7 mouse cellular contexts compared by ENCODE assay signal in genomic region chr11:116592428-116592827, GRCm38 (mm10). TPM values are rescaled to one million over a fixed set of nuclear protein-coding genes. Genes with fewer than 3 reads are reported as not detected.
DNase-seq lines count a peak whose midpoint lies in the region; ATAC-seq lines count a peak whose summit lies in the region.

No protein-coding gene starts in this region.

- no peaks in the 10 kb centered on the region for H3K9me3 ChIP-seq in embryonic facial prominence, embryonic 11.5 days (replicated peaks; ENCODE audit: control insufficient read depth, low read length)
- H3K9me3 ChIP-seq in limb, embryonic 10.5 days (replicated peaks) = no peaks in the 10 kb centered on the region
- no peaks in the 10 kb centered on the region for H3K9me3 ChIP-seq in midbrain, embryonic 14.5 days (ENCODE audit: control insufficient read depth, low read length)

- H3K27ac ChIP-seq in embryonic facial prominence, embryonic 11.5 days (replicated peaks; ENCODE audit: low read depth, low read length) = no peak overlapping the region
- peak overlapping the region; percentile 80 for H3K27ac ChIP-seq in limb, embryonic 10.5 days
- H3K27ac ChIP-seq in midbrain, embryonic 14.5 days (replicated peaks; ENCODE audit: low read depth, low read length) = peak overlapping the region; percentile 62

- no peak overlapping the region for H3K4me3 ChIP-seq in embryonic facial prominence, embryonic 11.5 days (ENCODE audit: low read depth, low read length)
- no peak overlapping the region for H3K4me3 ChIP-seq in limb, embryonic 10.5 days
- H3K4me3 ChIP-seq in midbrain, embryonic 14.5 days (replicated peaks; ENCODE audit: low read depth, low read length) = no peak overlapping the region

- no peaks in the 10 kb centered on the region for H3K36me3 ChIP-seq in embryonic facial prominence, embryonic 11.5 days (replicated peaks; ENCODE audit: control insufficient read depth, insufficient read depth, low read depth, low read length)
- H3K36me3 ChIP-seq in limb, embryonic 10.5 days = no peaks in the 10 kb centered on the region
- H3K36me3 ChIP-seq in midbrain, embryonic 14.5 days (ENCODE audit: control insufficient read depth, insufficient read depth, low read length) = no peaks in the 10 kb centered on the region

- H3K9ac ChIP-seq in embryonic facial prominence, embryonic 11.5 days (replicated peaks; ENCODE audit: low read length) = no peak overlapping the region; the same call in 1 of the 2 replicates
- no peak overlapping the region; the same call in 1 of the 2 replicates for H3K9ac ChIP-seq in midbrain, embryonic 14.5 days (replicated peaks; ENCODE audit: low read length)

- peak; percentile 54; the same call in 1 of the 2 replicates for ATAC-seq in embryonic facial prominence, embryonic 11.5 days (replicated peaks; ENCODE audit: insufficient number of reproducible peaks, low FRiP score, low TSS enrichment, low read depth)
- ATAC-seq in midbrain, embryonic 14.5 days (ENCODE audit: low FRiP score, low TSS enrichment) = peak; percentile 59; the same call in 1 of the 2 replicates

- no peak overlapping the region for H3K4me2 ChIP-seq in embryonic facial prominence, embryonic 11.5 days (ENCODE audit: low read depth, low read length)
- no peak overlapping the region for H3K4me2 ChIP-seq in midbrain, embryonic 14.5 days (ENCODE audit: low read length)

- no peaks in the 10 kb centered on the region for H3K4me1 ChIP-seq in embryonic facial prominence, embryonic 11.5 days (ENCODE audit: control insufficient read depth, insufficient read depth, low read length)
- H3K4me1 ChIP-seq in limb, embryonic 10.5 days = peaks cover 25% of the 10 kb centered on the region
- peaks cover 16% of the 10 kb centered on the region for H3K4me1 ChIP-seq in midbrain, embryonic 14.5 days (ENCODE audit: control insufficient read depth, insufficient read depth, low read length)

- no peaks in the 10 kb centered on the region for H3K27me3 ChIP-seq in embryonic facial prominence, embryonic 11.5 days (ENCODE audit: control insufficient read depth, insufficient read depth, low read length)
- H3K27me3 ChIP-seq in limb, embryonic 10.5 days (ENCODE audit: low read depth, poor library complexity, severe bottlenecking) = peaks cover 15% of the 10 kb centered on the region
- H3K27me3 ChIP-seq in midbrain, embryonic 14.5 days (ENCODE audit: control insufficient read depth, insufficient read depth, low read length) = no peaks in the 10 kb centered on the region

- peak; percentile 95 for DNase-seq in adrenal gland, postnatal 14 days
- peak; percentile 96 for DNase-seq in embryonic facial prominence, embryonic 11.5 days (ENCODE audit: low spot score)
- DNase-seq in heart, adult 18-20 months = peak; percentile 91 to 99
- peak; percentile 97 for DNase-seq in kidney, adult 18-20 months
- peak; percentile 95 for DNase-seq in limb, embryonic 10.5 days (ENCODE audit: low spot score)
- peak; percentile 93 for DNase-seq in midbrain, embryonic 14.5 days
- peak; percentile 74 to 92 for DNase-seq in spleen, adult 18-20 months

RNA-seq across cellular contexts. Expression of gene Aanat, which starts 6.2 kb away (rescaled TPM):
- not detected in 2 replicates for total RNA-seq in adrenal gland, postnatal 14 days (2021)
- polyA plus RNA-seq in embryonic facial prominence, embryonic 11.5 days (2014; fragmentation: Nextera tagmentation; extraction: Ambion mirVana) = not detected in 2 replicates
- not detected for total RNA-seq in heart, adult 18-20 months (2021)
- polyA plus RNA-seq in limb, embryonic 10.5 days (2016; fragmentation: Nextera tagmentation; extraction: Ambion mirVana) = not detected in 2 replicates
- 0.49 and 0.70 TPM in 2 replicates for polyA plus RNA-seq in midbrain, embryonic 14.5 days (2014; fragmentation: Nextera tagmentation; extraction: Ambion mirVana)

RNA-seq across cellular contexts. Expression of gene Ube2o, which starts 11.2 kb away (rescaled TPM):
- total RNA-seq in adrenal gland, postnatal 14 days (2021) = 32.0 and 38.5 TPM in 2 replicates
- polyA plus RNA-seq in embryonic facial prominence, embryonic 11.5 days (2014; fragmentation: Nextera tagmentation; extraction: Ambion mirVana) = 17.2 and 17.4 TPM in 2 replicates
- total RNA-seq in heart, adult 18-20 months (2021) = 10 to 100 TPM; 27.7 to 29.5 TPM
- polyA plus RNA-seq in limb, embryonic 10.5 days (2016; fragmentation: Nextera tagmentation; extraction: Ambion mirVana) = 12.7 and 16.4 TPM in 2 replicates
- 26.1 and 26.9 TPM in 2 replicates for polyA plus RNA-seq in midbrain, embryonic 14.5 days (2014; fragmentation: Nextera tagmentation; extraction: Ambion mirVana)

RNA-seq across cellular contexts. Expression of gene Rhbdf2, which starts 34.4 kb away (rescaled TPM):
- total RNA-seq in adrenal gland, postnatal 14 days (2021) = 11.2 and 14.3 TPM in 2 replicates
- 2.8 and 3.1 TPM in 2 replicates for polyA plus RNA-seq in embryonic facial prominence, embryonic 11.5 days (2014; fragmentation: Nextera tagmentation; extraction: Ambion mirVana)
- total RNA-seq in heart, adult 18-20 months (2021) = 10 to 100 TPM; 10.6 to 11.5 TPM
- 4.4 and 5.2 TPM in 2 replicates for polyA plus RNA-seq in limb, embryonic 10.5 days (2016; fragmentation: Nextera tagmentation; extraction: Ambion mirVana)
- polyA plus RNA-seq in midbrain, embryonic 14.5 days (2014; fragmentation: Nextera tagmentation; extraction: Ambion mirVana) = 0.61 and 0.63 TPM in 2 replicates
